ENCODE assay signal across 13 mouse cellular contexts in the genomic region with DNA sequence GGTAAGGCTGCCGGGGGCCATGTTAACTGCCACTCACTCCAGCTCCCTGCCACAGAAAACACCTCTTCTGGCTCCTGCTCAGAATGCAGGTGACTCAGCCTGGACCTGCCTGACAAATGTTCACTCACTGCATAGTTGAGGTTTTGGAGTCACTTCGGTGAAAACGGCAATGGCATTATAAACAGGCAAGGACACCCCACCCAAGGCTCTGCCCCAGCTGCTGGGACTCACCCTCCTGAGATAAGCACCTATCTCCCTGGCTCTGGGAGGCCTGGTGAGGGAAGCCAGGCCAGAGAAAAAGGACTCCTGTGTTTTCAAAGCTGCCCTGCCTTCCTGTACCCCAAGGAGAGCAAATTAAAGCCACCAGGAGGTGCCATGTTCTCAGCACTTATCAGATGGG. TPM values are rescaled to one million over a fixed set of nuclear protein-coding genes. Genes with fewer than 3 reads are reported as not detected.
A peak's percentile ranks its signal among the peaks of the same experiment; 100 is the strongest.
DNase-seq lines count a peak whose midpoint lies in the region; ATAC-seq and TF ChIP-seq lines count a peak whose summit lies in the region.
"Had no signal": no experiment of that assay in that cellular context is flagged by ENCODE, and none has a peak within 500 bp of the region (broad histone marks: within the 10 kb centered on the region; RNA-seq: fewer than 3 reads in every experiment).

No protein-coding gene starts in this region.

- peaks cover 55% of the 10 kb centered on the region for H3K4me1 ChIP-seq in liver, embryonic 15.5 days (replicated peaks)
- H3K4me1 ChIP-seq in stomach, postnatal 0 days (replicated peaks; ENCODE audit: control insufficient read depth, insufficient read depth), result no peaks in the 10 kb centered on the region; the same call in 1 of the 2 replicates

- no peaks in the 10 kb centered on the region for H3K9me3 ChIP-seq in liver, embryonic 15.5 days (replicated peaks)
- H3K9me3 ChIP-seq in stomach, postnatal 0 days (ENCODE audit: control insufficient read depth, low read length), result no peaks in the 10 kb centered on the region

- peak; percentile 25; the same call in 1 of the 2 replicates for TF ChIP-seq CTCF in stomach, postnatal 0 days (IDR thresholded peaks at IDR 0.05; ENCODE audit: low read depth)

- H3K4me3 ChIP-seq in liver, embryonic 15.5 days (replicated peaks), result peak overlapping the region; percentile 57
- H3K4me3 ChIP-seq in stomach, postnatal 0 days (ENCODE audit: low read depth, low read length), result no peak overlapping the region

- peak overlapping the region; percentile 89 for H3K27ac ChIP-seq in liver, embryonic 15.5 days (replicated peaks)
- H3K27ac ChIP-seq in stomach, postnatal 0 days (replicated peaks), result peak overlapping the region; percentile 86

- ATAC-seq in liver, embryonic 15.5 days (ENCODE audit: insufficient read depth), result peak; percentile 99
- ATAC-seq in stomach, postnatal 0 days (ENCODE audit: low FRiP score, low TSS enrichment), result peak; percentile 73
- ATAC-seq: inflammation-experienced regulatory T-cells, adult 6 months had no signal

- H3K27me3 ChIP-seq in liver, embryonic 15.5 days, result peaks cover 52% of the 10 kb centered on the region
- no peaks in the 10 kb centered on the region for H3K27me3 ChIP-seq in stomach, postnatal 0 days (ENCODE audit: control insufficient read depth, insufficient read depth, low read length)

- H3K9ac ChIP-seq in liver, embryonic 15.5 days, result peak overlapping the region; percentile 62
- no peak overlapping the region for H3K9ac ChIP-seq in stomach, postnatal 0 days (ENCODE audit: low read length)

- H3K36me3 ChIP-seq in liver, embryonic 15.5 days (replicated peaks), result no peaks in the 10 kb centered on the region
- H3K36me3 ChIP-seq in stomach, postnatal 0 days (ENCODE audit: control insufficient read depth, insufficient read depth, low read length), result no peaks in the 10 kb centered on the region

- 35% methylated on average over 3 of the region's 3 CpGs for WGBS in liver, embryonic 15.5 days (ENCODE audit: insufficient replicate concordance)
- 35% methylated on average over 3 of the region's 3 CpGs for WGBS in stomach, postnatal 0 days

- TF ChIP-seq EP300 in stomach, postnatal 0 days (optimal IDR thresholded peaks at IDR 0.05), result no peak

- H3K4me2 ChIP-seq in liver, embryonic 15.5 days, result peak overlapping the region; percentile 74
- no peak overlapping the region for H3K4me2 ChIP-seq in stomach, postnatal 0 days (replicated peaks; ENCODE audit: low read depth)
- H3K4me2 ChIP-seq: midbrain, embryonic 11.5 days had no signal

- DNase-seq in urinary bladder, adult 18-20 months (ENCODE audit: low spot score in 2 of 2), result peak; percentile 19 to 32
- DNase-seq in urinary bladder, postnatal 10 days (ENCODE audit: low spot score), result no peak
- peak; percentile 13 for DNase-seq in fat pad, adult 2 months (ENCODE audit: extremely low read depth, low read depth, low spot score)
- DNase-seq in stomach, postnatal 0 days (ENCODE audit: low spot score), result peak; percentile 75
- DNase-seq in kidney, postnatal 25 days, result no peak
- DNase-seq in layer of hippocampus, adult 8-10 months (ENCODE audit: low spot score in 2 of 2), result no peak
- DNase-seq in layer of hippocampus, postnatal 14 days (ENCODE audit: low spot score in 2 of 2), result no peak
- DNase-seq: heart, adult 11 months; thymus, postnatal 14 days had no signal

RNA-seq across cellular contexts. Expression of a gene that starts 1.3 kb away (rescaled TPM):
- polyA plus RNA-seq in liver, embryonic 15.5 days (2015; fragmentation: Nextera tagmentation; extraction: Ambion mirVana), result 4.1 and 5.2 TPM in 2 replicates
- 35.9 and 36.9 TPM in 2 replicates for polyA plus RNA-seq in stomach, postnatal 0 days (2015; fragmentation: Nextera tagmentation; extraction: Ambion mirVana)
- under 1 TPM; 0.47 to 0.93 (median 0.56) TPM for total RNA-seq in layer of hippocampus, adult 8-10 months (2022)
- under 1 TPM; 0.23 to 0.48 TPM for total RNA-seq in layer of hippocampus, postnatal 14 days (2021)

RNA-seq across cellular contexts. Expression of a gene that starts 13.9 kb away (rescaled TPM):
- 2.2 and 3.0 TPM in 2 replicates for polyA plus RNA-seq in liver, embryonic 15.5 days (2015; fragmentation: Nextera tagmentation; extraction: Ambion mirVana)
- polyA plus RNA-seq in stomach, postnatal 0 days (2015; fragmentation: Nextera tagmentation; extraction: Ambion mirVana), result 1.9 and 2.6 TPM in 2 replicates
- total RNA-seq in layer of hippocampus, adult 8-10 months (2022), result 1 to 10 TPM; 2.1 to 6.9 (median 2.6) TPM
- total RNA-seq in layer of hippocampus, postnatal 14 days (2021), result 1 to 10 TPM; 2.6 to 3.0 TPM
- polyA plus RNA-seq: neural tube, embryonic 11.5 days had no signal

RNA-seq across cellular contexts. Expression of a gene that starts 22.6 kb away (rescaled TPM):
- 23.0 and 25.0 TPM in 2 replicates for polyA plus RNA-seq in liver, embryonic 15.5 days (2015; fragmentation: Nextera tagmentation; extraction: Ambion mirVana)
- polyA plus RNA-seq in stomach, postnatal 0 days (2015; fragmentation: Nextera tagmentation; extraction: Ambion mirVana), result 4.8 and 5.9 TPM in 2 replicates
- total RNA-seq in layer of hippocampus, adult 8-10 months (2022), result 100 to 1,000 TPM in 3 of 4 experiments, 10 to 100 TPM in 1; 92.1 to 120 (median 112) TPM
- total RNA-seq in layer of hippocampus, postnatal 14 days (2021), result 10 to 100 TPM; 83.1 to 86.4 TPM

RNA-seq across cellular contexts. Expression of a gene that starts 26.8 kb away (rescaled TPM):
- 6.4 and 6.9 TPM in 2 replicates for polyA plus RNA-seq in liver, embryonic 15.5 days (2015; fragmentation: Nextera tagmentation; extraction: Ambion mirVana)
- 4.6 and 5.4 TPM in 2 replicates for polyA plus RNA-seq in stomach, postnatal 0 days (2015; fragmentation: Nextera tagmentation; extraction: Ambion mirVana)
- total RNA-seq in layer of hippocampus, adult 8-10 months (2022), result 10 to 100 TPM in 1 of 4 experiments, 1 to 10 TPM in 3; 4.6 to 10.5 (median 7.9) TPM
- total RNA-seq in layer of hippocampus, postnatal 14 days (2021), result 1 to 10 TPM; 7.1 to 7.7 TPM

RNA-seq across cellular contexts. Expression of a gene that starts 31.4 kb away (rescaled TPM):
- 0.16 and 0.20 TPM in 2 replicates for polyA plus RNA-seq in liver, embryonic 15.5 days (2015; fragmentation: Nextera tagmentation; extraction: Ambion mirVana)
- 0.46 and 0.52 TPM in 2 replicates for polyA plus RNA-seq in stomach, postnatal 0 days (2015; fragmentation: Nextera tagmentation; extraction: Ambion mirVana)
- 100 to 1,000 TPM; 219 to 265 (median 239) TPM for total RNA-seq in layer of hippocampus, adult 8-10 months (2022)
- total RNA-seq in layer of hippocampus, postnatal 14 days (2021), result 100 to 1,000 TPM; 268 to 281 TPM

Comparison
In these comparisons a context has a peak if more than half of its experiments do, and no peak if none do; other contexts are left out.
1. DNase-seq: peak in urinary bladder, adult 18-20 months (2 of 2), fat pad, adult 2 months (single experiment) and stomach, postnatal 0 days (single experiment); none in urinary bladder, postnatal 10 days (single experiment), kidney, postnatal 25 days (0 of 2), layer of hippocampus, adult 8-10 months (0 of 2) and layer of hippocampus, postnatal 14 days (0 of 2).